8 mouse cellular contexts compared by ENCODE assay signal in genomic region chr4:81442078-81442981, GRCm38 (mm10). TPM values are rescaled to one million over a fixed set of nuclear protein-coding genes. Genes with fewer than 3 reads are reported as not detected.
DNase-seq lines count a peak whose midpoint lies in the region; ATAC-seq and TF ChIP-seq lines count a peak whose summit lies in the region.

Mpdz (minus strand) TSS chr4:81442815.

- peak within 1 kb of the TSS; percentile 69 for H3K27ac ChIP-seq in forebrain, embryonic 16.5 days (ENCODE audit: low read length)
- H3K27ac ChIP-seq in heart, postnatal 0 days (ENCODE audit: low read depth) = peak within 1 kb of the TSS; percentile 89
- H3K27ac ChIP-seq in liver, embryonic 14.5 days = no peak within 1 kb of the TSS
- peak within 1 kb of the TSS; percentile 79 for H3K27ac ChIP-seq in neural tube, embryonic 15.5 days (replicated peaks)

- under 1% methylated on average over 91 of the region's 97 CpGs for WGBS in forebrain, embryonic 16.5 days
- WGBS in heart, postnatal 0 days = under 1% methylated on average over 82 of the region's 97 CpGs
- under 1% methylated on average over 84 of the region's 97 CpGs for WGBS in liver, embryonic 14.5 days (ENCODE audit: insufficient replicate concordance)
- WGBS in neural tube, embryonic 15.5 days = under 1% methylated on average over 90 of the region's 97 CpGs

- peak within 1 kb of the TSS; percentile 76 for H3K4me2 ChIP-seq in forebrain, embryonic 16.5 days (ENCODE audit: low read length)
- H3K4me2 ChIP-seq in heart, postnatal 0 days (ENCODE audit: low read depth, low read length) = peak within 1 kb of the TSS; percentile 74
- peak within 1 kb of the TSS; percentile 58 for H3K4me2 ChIP-seq in liver, embryonic 14.5 days (ENCODE audit: low read depth)
- H3K4me2 ChIP-seq in neural tube, embryonic 15.5 days = peak within 1 kb of the TSS; percentile 84

- H3K27me3 ChIP-seq in E14TG2a.4 (ENCODE audit: insufficient read depth, low read length) = peaks cover 37% of the 10 kb centered on the region
- no peaks in the 10 kb centered on the region for H3K27me3 ChIP-seq in forebrain, embryonic 16.5 days (replicated peaks; ENCODE audit: control insufficient read depth, insufficient read depth, low read length)
- no peaks in the 10 kb centered on the region for H3K27me3 ChIP-seq in heart, postnatal 0 days (ENCODE audit: control insufficient read depth, insufficient read depth, low read length)
- H3K27me3 ChIP-seq in liver, embryonic 14.5 days (ENCODE audit: control insufficient read depth, insufficient read depth, low read length) = peaks cover 7% of the 10 kb centered on the region
- 0 out of 2 replicates have a peak, but pooled peaks cover 6% of the 10 kb centered on the region for H3K27me3 ChIP-seq in neural tube, embryonic 15.5 days (replicated peaks)

- TF ChIP-seq EP300 in heart, postnatal 0 days (IDR thresholded peaks at IDR 0.05; ENCODE audit: low read depth) = no peak
- TF ChIP-seq EP300 in liver, embryonic 14.5 days (IDR thresholded peaks at IDR 0.05; ENCODE audit: low read depth) = no peak

- no peak for TF ChIP-seq CTCF in E14TG2a.4 (conservative IDR thresholded peaks at IDR 0.05; ENCODE audit: low read length)
- no peak for TF ChIP-seq CTCF in heart, postnatal 0 days (IDR thresholded peaks at IDR 0.05; ENCODE audit: low read depth)
- no peak for TF ChIP-seq CTCF in liver, embryonic 14.5 days (IDR thresholded peaks at IDR 0.05; ENCODE audit: low read depth)

- no peaks in the 10 kb centered on the region for H3K9me3 ChIP-seq in E14TG2a.4 (ENCODE audit: low read length)
- no peaks in the 10 kb centered on the region for H3K9me3 ChIP-seq in forebrain, embryonic 16.5 days (ENCODE audit: control insufficient read depth, low read length)
- no peaks in the 10 kb centered on the region for H3K9me3 ChIP-seq in heart, postnatal 0 days (replicated peaks; ENCODE audit: control insufficient read depth, low read length)
- H3K9me3 ChIP-seq in liver, embryonic 14.5 days (ENCODE audit: control insufficient read depth, low read length) = no peaks in the 10 kb centered on the region
- no peaks in the 10 kb centered on the region for H3K9me3 ChIP-seq in neural tube, embryonic 15.5 days (replicated peaks)

- ATAC-seq in forebrain, embryonic 16.5 days = peak; percentile 96
- ATAC-seq in heart, postnatal 0 days (ENCODE audit: insufficient read depth, low read depth) = peak; percentile 93
- peak; percentile 66 for ATAC-seq in liver, embryonic 14.5 days (ENCODE audit: insufficient read depth)
- ATAC-seq in neural tube, embryonic 15.5 days (ENCODE audit: low FRiP score) = peak; percentile 96

- peak within 1 kb of the TSS; percentile 84 for H3K4me3 ChIP-seq in E14TG2a.4 (replicated peaks; ENCODE audit: low read length)
- H3K4me3 ChIP-seq in forebrain, embryonic 16.5 days (replicated peaks; ENCODE audit: low read length) = peak within 1 kb of the TSS; percentile 83
- H3K4me3 ChIP-seq in heart, postnatal 0 days (ENCODE audit: low read depth, low read length) = peak within 1 kb of the TSS; percentile 78
- peak within 1 kb of the TSS; percentile 51 to 54 for H3K4me3 ChIP-seq in liver, embryonic 14.5 days (ENCODE audit: insufficient read depth in 1 of 2, low read depth in 2 of 2, low read length in 2 of 2)
- peak within 1 kb of the TSS; percentile 92 for H3K4me3 ChIP-seq in neural tube, embryonic 15.5 days (replicated peaks)

- DNase-seq in cerebellum, adult 11-12 months = peak; percentile 70
- peak; percentile 37 for DNase-seq in heart, postnatal 0 days (ENCODE audit: low spot score)
- peak; percentile 66 to 82 for DNase-seq in kidney, postnatal 25 days
- no peak for DNase-seq in liver, embryonic 14.5 days (ENCODE audit: low read depth in 3 of 3, low spot score in 3 of 3)
- peak; percentile 62 to 66 for DNase-seq in urinary bladder, postnatal 36 days (ENCODE audit: low spot score in 2 of 2)

- H3K9ac ChIP-seq in forebrain, embryonic 16.5 days (replicated peaks; ENCODE audit: low read depth, low read length) = peak within 1 kb of the TSS; percentile 83
- H3K9ac ChIP-seq in heart, postnatal 0 days (replicated peaks; ENCODE audit: low read depth, low read length) = peak within 1 kb of the TSS; percentile 90
- peak within 1 kb of the TSS; percentile 28; the same call in 1 of the 2 replicates for H3K9ac ChIP-seq in liver, embryonic 14.5 days (replicated peaks)
- peak within 1 kb of the TSS; percentile 81 for H3K9ac ChIP-seq in neural tube, embryonic 15.5 days (replicated peaks)

- peaks cover 8% of the 10 kb centered on the region; the same call in 1 of the 2 replicates for H3K4me1 ChIP-seq in E14TG2a.4 (replicated peaks; ENCODE audit: low read depth, low read length)
- peaks cover 6% of the 10 kb centered on the region for H3K4me1 ChIP-seq in forebrain, embryonic 16.5 days (replicated peaks; ENCODE audit: control insufficient read depth, insufficient read depth, low read length)
- peaks cover 10% of the 10 kb centered on the region for H3K4me1 ChIP-seq in heart, postnatal 0 days (ENCODE audit: control insufficient read depth, insufficient read depth)
- H3K4me1 ChIP-seq in liver, embryonic 14.5 days (replicated peaks; ENCODE audit: control insufficient read depth in 2 of 2, insufficient read depth in 2 of 2, low read length in 1 of 2) = 0 out of 4 replicates have a peak, but pooled peaks cover 0 to 4% of the 10 kb centered on the region in 2 experiments
- peaks cover 5% of the 10 kb centered on the region for H3K4me1 ChIP-seq in neural tube, embryonic 15.5 days

- H3K36me3 ChIP-seq in E14TG2a.4 (ENCODE audit: insufficient read depth, low read length) = no peaks in the 10 kb centered on the region
- no peaks in the 10 kb centered on the region for H3K36me3 ChIP-seq in forebrain, embryonic 16.5 days (ENCODE audit: control insufficient read depth, insufficient read depth)
- H3K36me3 ChIP-seq in heart, postnatal 0 days (replicated peaks; ENCODE audit: control insufficient read depth, insufficient read depth, low read length) = no peaks in the 10 kb centered on the region
- no peaks in the 10 kb centered on the region for H3K36me3 ChIP-seq in liver, embryonic 14.5 days (replicated peaks; ENCODE audit: control insufficient read depth, insufficient read depth, low read depth)
- H3K36me3 ChIP-seq in neural tube, embryonic 15.5 days = no peaks in the 10 kb centered on the region

RNA-seq across cellular contexts. Expression of gene Mpdz, which starts in this region (rescaled TPM):
- 21.6 and 22.0 TPM in 2 replicates for polyA plus RNA-seq in forebrain, embryonic 16.5 days (2015; fragmentation: Nextera tagmentation; extraction: Ambion mirVana)
- total RNA-seq in heart, postnatal 0 days (2014; rRNA removed; ENCODE audit: low replicate concordance) = 38.4 and 53.0 TPM in 2 replicates
- polyA plus RNA-seq in heart, postnatal 0 days (2015; fragmentation: Nextera tagmentation; extraction: Ambion mirVana) = 8.3 and 9.2 TPM in 2 replicates
- 2.1 and 2.3 TPM in 2 replicates for polyA plus RNA-seq in liver, embryonic 14.5 days (2012; rRNA removed)
- polyA plus RNA-seq in liver, embryonic 14.5 days (2014; fragmentation: Nextera tagmentation; extraction: Ambion mirVana) = 1.7 TPM in 2 replicates
- 10.7 and 11.2 TPM in 2 replicates for polyA plus RNA-seq in neural tube, embryonic 15.5 days (2015; fragmentation: Nextera tagmentation; extraction: Ambion mirVana)

Comparison
In these comparisons a context has a peak if more than half of its experiments do, and no peak if none do; other contexts are left out.
1. DNase-seq: peak in cerebellum, adult 11-12 months (single experiment), heart, postnatal 0 days (single experiment), kidney, postnatal 25 days (2 of 2) and urinary bladder, postnatal 36 days (2 of 2); none in liver, embryonic 14.5 days (0 of 3).
2. H3K9ac ChIP-seq: peak in every context shown above with its lines; median percentile 90 in heart, postnatal 0 days; 83 in forebrain, embryonic 16.5 days; 81 in neural tube, embryonic 15.5 days; 28 in liver, embryonic 14.5 days.
3. Peak in every context shown above with its lines, with median percentiles within 50 percentile points of each other: H3K4me3 ChIP-seq, ATAC-seq and H3K4me2 ChIP-seq.